Mouse (Mus musculus) midbrain, embryonic 16.5 days (tissue): ENCODE measurements around the gene Smu1. TPM values are rescaled to one million over a fixed set of nuclear protein-coding genes. Genes with fewer than 3 reads are reported as not detected.

Source experiments
- ATAC-seq: fragments of 200-750 bp; cut with Nextera tagmentation; 2 replicates; pipeline ENCODE4 v1.8.0; 2017; ENCODE audit warnings: moderate TSS enrichment
- H3K27ac ChIP-seq: fragments of 300-500 bp; sonication (generic); 2 replicates; pipeline ENCODE4 v1.5.1; 2014; ENCODE audit warnings: mild to moderate bottlenecking, low read length, mixed read lengths
- H3K27me3 ChIP-seq: fragments of 300-500 bp; sonication (generic); 2 replicates; pipeline ENCODE4 v1.6.1; 2014; ENCODE audit warnings: low read depth, low read length, mixed read lengths; ENCODE audit not compliant: control insufficient read depth, insufficient read depth
- H3K36me3 ChIP-seq: fragments of 300-500 bp; sonication (generic); 2 replicates; pipeline ENCODE4 v1.6.1; 2014; ENCODE audit warnings: mild to moderate bottlenecking, low read length, moderate library complexity, mixed read lengths; ENCODE audit not compliant: control insufficient read depth, insufficient read depth
- H3K4me1 ChIP-seq: fragments of 300-500 bp; sonication (generic); 2 replicates; pipeline ENCODE4 v1.6.1; 2014; ENCODE audit warnings: mild to moderate bottlenecking, low read length, mixed read lengths; ENCODE audit not compliant: control insufficient read depth, insufficient read depth
- H3K4me2 ChIP-seq: fragments of 300-500 bp; sonication (generic); 2 replicates; pipeline ENCODE4 v1.6.1; 2014; ENCODE audit warnings: mild to moderate bottlenecking, low read length, mixed read lengths
- H3K4me3 ChIP-seq: fragments of 300-500 bp; sonication (generic); 2 replicates; pipeline ENCODE4 v1.5.1; 2014; ENCODE audit warnings: low read depth, mild to moderate bottlenecking, low read length, moderate library complexity, mixed read lengths
- H3K9ac ChIP-seq: fragments of 300-500 bp; sonication (generic); 2 replicates; pipeline ENCODE4 v1.6.1; 2014; ENCODE audit warnings: low read depth, low read length, mixed read lengths
- H3K9me3 ChIP-seq: fragments of 300-500 bp; sonication (generic); replicated peaks from 2 replicates; pipeline ENCODE4 v1.6.1; 2014; ENCODE audit warnings: mild to moderate bottlenecking, low read length, mixed read lengths; ENCODE audit not compliant: control insufficient read depth, poor library complexity, severe bottlenecking
- WGBS: fragments of 180-500 bp; shearing (Covaris S2); extraction: QIAGEN DNeasy Blood & Tissue Kit; methylation state at CpG from one replicate; pipeline ENCODE4 v1.1.7; 2014; 5-methylcytosine and 5-hydroxymethylcytosine counted together
- polyA plus RNA-seq: library from polyadenylated mRNA; unstranded; fragments of >200 nt; fragmentation: Nextera tagmentation; extraction: Ambion mirVana; gene quantifications from 2 replicates; pipeline ENCODE4 v1.2.1, GENCODE M21; 2015

Smu1 gene
- polyA plus RNA-seq, 1 experiment from 2014 or later: 110 TPM

DNA sequence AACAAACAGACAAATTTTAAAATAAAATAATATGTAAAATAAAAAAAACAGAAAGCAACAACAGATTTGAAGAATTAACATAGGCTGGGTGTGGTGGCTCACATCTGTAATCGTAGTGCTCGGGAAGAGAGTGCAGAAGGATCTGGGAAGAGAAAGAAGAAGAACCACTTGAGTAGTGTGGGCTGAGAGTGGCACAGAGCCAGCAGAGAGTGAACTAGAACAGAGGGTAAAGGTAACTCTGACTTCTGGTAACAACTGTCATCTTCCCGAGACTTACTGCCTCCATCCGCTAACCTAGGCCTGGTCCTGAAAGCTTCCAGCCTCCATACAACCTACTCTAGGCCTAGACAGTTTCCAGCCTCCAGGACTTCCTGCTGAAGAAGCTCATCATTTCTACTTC, 33.5 kb upstream of the Smu1 start:
- Histone ChIP-seq H3K9me3 (no peaks in the 10 kb centered on the region), H3K4me1 (no peaks in the 10 kb centered on the region), H3K4me3 (no peak overlapping the region), H3K36me3 (no peaks in the 10 kb centered on the region), H3K27ac (no peak overlapping the region), H3K4me2 (no peak overlapping the region), H3K9ac (no peak overlapping the region), H3K27me3 (no peaks in the 10 kb centered on the region)
- WGBS: 92% methylated on average over 4 of the region's 4 CpGs
- no peak for ATAC-seq

DNA sequence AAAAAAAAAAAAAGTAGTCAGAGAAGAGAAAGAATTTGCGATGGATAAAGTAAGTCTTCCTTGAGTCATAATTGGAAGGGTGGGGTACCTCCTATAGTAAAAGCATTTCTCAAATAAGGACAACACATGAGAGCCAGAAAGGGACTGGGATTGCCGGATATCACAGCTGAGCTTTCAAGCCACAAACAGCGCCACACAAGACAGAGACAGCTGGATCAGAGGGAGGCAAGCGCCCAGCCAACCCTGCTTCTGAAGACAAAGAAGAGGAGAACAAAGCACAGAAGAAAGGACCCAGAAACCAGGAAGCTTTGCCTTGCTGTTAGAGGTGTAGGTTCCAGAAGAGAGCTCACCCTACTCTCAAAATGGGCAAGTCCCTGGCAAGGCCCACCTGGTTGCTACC, 28.9 kb upstream of the Smu1 start:
- H3K36me3 ChIP-seq: no peaks in the 10 kb centered on the region
- no peaks in the 10 kb centered on the region for H3K9me3 ChIP-seq
- no peaks in the 10 kb centered on the region for H3K27me3 ChIP-seq
- H3K4me3 ChIP-seq: no peak overlapping the region
- no peak overlapping the region for H3K27ac ChIP-seq
- no peaks in the 10 kb centered on the region for H3K4me1 ChIP-seq
- no peak overlapping the region for H3K4me2 ChIP-seq
- WGBS: 58% methylated on average over 4 of the region's 4 CpGs
- H3K9ac ChIP-seq: no peak overlapping the region
- no peak for ATAC-seq

DNA sequence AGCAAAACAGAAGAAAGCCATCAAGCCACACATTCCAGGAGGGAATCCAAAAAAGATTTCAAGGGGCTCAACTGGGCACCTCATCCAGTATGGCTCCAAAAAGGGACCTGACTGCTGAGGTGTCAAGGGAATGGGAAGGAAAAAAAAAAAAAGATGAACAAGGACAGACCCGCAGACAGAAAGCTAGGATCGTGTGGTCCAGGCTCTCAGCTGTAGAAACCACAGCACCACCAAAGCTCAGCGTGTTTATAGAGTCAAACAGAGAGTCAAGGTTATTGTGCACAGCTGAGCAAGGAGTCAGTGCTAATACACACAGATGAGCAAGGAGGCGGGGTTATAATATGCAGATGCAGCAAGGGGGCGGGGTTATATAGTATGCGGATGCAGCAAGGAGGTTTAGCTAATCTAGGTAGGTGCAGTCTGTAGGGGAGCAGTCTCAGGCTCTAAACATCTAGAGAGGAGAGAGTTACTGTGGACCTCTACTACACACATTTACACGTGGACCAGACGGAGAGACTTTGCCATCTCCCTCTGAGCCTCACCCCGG, 28.0 kb upstream of the Smu1 start:
- Histone ChIP-seq H3K4me2 (no peak overlapping the region), H3K4me1 (no peaks in the 10 kb centered on the region), H3K36me3 (no peaks in the 10 kb centered on the region), H3K27ac (no peak overlapping the region), H3K9ac (no peak overlapping the region), H3K4me3 (no peak overlapping the region), H3K9me3 (no peaks in the 10 kb centered on the region), H3K27me3 (no peaks in the 10 kb centered on the region)
- ATAC-seq: no peak
- WGBS: 85% methylated on average over 9 of the region's 9 CpGs

DNA sequence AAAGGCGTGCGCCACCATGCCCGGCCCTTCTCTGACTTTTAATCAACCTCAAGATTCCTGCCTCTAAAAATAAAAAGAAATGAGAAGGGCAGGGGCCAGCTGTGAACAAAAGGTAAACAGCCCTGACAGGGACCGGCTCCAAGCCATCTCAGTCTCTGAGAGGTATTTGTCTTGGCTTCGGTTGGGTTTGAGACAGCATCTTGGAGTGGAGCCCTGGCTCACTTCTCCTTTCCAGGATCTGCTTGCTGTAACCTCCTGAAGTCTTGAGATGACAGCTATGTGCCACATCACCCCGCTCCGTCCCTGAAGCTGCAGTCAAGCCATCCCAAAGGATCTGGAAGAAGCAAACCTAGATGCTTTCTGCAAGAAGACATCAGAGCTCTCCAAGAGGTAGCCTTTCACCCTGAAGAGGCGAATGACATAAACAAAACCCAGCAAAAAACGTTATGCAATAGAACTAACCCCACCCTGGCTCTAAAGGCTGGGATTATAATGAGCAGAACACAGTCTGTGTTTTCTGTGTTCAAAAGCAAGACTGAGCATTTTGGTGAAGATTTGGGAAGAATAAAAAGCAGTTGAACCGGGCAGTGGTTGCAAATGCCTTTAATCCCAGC, 26.9 kb upstream of the Smu1 start:
- H3K9ac ChIP-seq: no peak overlapping the region
- H3K27ac ChIP-seq: no peak overlapping the region
- H3K36me3 ChIP-seq: no peaks in the 10 kb centered on the region
- no peak for ATAC-seq
- no peaks in the 10 kb centered on the region for H3K4me1 ChIP-seq
- no peaks in the 10 kb centered on the region for H3K27me3 ChIP-seq
- no peak overlapping the region for H3K4me3 ChIP-seq
- H3K4me2 ChIP-seq: no peak overlapping the region
- H3K9me3 ChIP-seq: no peaks in the 10 kb centered on the region
- WGBS: 82% methylated on average over 10 of the region's 10 CpGs

DNA sequence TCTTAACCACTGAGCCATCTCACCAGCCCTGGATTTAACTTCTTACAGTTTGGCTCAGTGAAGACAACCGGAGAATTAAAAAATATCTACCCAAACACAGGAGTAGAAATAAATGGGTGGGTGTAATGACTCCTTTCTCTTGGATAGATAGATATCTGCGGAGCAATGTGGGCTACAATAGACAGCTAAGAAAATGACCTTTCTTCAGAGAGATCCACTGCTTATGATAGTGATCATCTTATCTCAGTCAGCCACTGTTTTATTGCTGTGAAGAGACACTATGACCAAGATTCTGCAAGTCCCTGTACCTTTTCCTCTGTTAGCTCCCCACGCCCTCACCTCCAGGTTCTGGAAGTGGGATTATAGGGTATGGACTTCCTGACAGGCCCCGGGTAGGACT, 25.3 kb upstream of the Smu1 start:
- H3K9me3 ChIP-seq: no peaks in the 10 kb centered on the region
- no peak overlapping the region for H3K4me3 ChIP-seq
- H3K4me2 ChIP-seq: no peak overlapping the region
- 97% methylated on average over 4 of the region's 4 CpGs for WGBS
- H3K4me1 ChIP-seq: no peaks in the 10 kb centered on the region
- ATAC-seq: no peak
- H3K27ac ChIP-seq: no peak overlapping the region
- no peaks in the 10 kb centered on the region for H3K27me3 ChIP-seq
- no peaks in the 10 kb centered on the region for H3K36me3 ChIP-seq
- no peak overlapping the region for H3K9ac ChIP-seq

DNA sequence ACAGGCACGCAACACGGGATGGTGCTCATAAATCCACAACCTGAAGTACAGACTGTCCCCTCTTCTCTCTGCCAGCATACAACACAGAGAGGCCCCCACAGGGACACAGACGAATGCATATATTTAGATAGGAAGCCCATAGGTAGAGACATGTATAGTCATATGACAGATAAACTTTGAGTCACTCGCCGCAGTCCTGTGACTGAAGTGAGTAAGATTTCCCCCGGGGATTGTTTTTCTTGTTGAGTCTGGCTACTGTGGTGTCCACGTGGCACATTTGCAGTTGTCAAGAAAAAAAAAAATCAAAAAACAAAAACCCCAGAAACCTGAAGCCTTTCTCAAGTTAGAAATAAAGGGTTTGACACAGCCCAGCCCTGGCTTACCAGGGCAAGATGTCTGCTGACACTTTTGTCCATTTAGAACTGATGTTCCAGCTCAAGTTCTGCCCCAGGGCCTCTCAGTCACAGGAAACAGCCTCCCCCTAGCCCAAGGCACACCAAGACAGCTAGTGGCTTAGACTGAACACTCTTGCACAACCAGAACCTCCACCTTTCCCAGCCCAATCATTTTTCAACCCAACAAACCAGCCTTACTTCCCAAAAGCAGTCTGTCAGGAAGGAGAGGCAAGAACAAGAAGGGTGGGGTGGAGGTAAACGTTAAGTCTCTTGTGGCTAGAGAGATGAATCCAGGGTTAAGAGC, 24.2 kb upstream of the Smu1 start:
- Histone ChIP-seq H3K4me1 (no peaks in the 10 kb centered on the region), H3K36me3 (no peaks in the 10 kb centered on the region), H3K27ac (no peak overlapping the region), H3K4me3 (no peak overlapping the region), H3K4me2 (no peak overlapping the region), H3K9me3 (no peaks in the 10 kb centered on the region), H3K9ac (no peak overlapping the region), H3K27me3 (no peaks in the 10 kb centered on the region)
- WGBS: 78% methylated on average over 8 of the region's 8 CpGs
- no peak for ATAC-seq

DNA sequence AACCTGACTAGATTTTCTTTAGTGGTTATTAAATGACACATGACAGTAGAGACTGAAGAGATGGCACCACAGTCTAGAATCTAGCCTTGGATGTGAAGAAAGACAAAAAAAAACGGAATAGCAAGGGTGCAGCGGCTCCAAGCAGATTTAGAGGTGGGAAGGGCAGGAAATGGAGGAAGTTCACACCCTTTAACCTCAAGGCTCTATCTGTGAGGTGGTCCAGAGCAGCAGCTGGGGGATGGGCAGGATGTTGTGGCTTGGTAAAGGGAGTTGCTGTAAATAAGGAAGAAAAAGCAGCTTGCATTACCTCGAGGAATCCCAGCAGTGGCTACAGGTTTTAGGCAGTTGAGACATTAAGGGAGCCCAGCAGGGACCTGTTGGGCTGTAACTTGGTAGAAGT, 23.4 kb upstream of the Smu1 start:
- Histone ChIP-seq H3K36me3 (no peaks in the 10 kb centered on the region), H3K4me2 (no peak overlapping the region), H3K4me1 (no peaks in the 10 kb centered on the region), H3K9ac (no peak overlapping the region), H3K27ac (no peak overlapping the region), H3K9me3 (no peaks in the 10 kb centered on the region), H3K4me3 (no peak overlapping the region), H3K27me3 (no peaks in the 10 kb centered on the region)
- 45% methylated on average over 3 of the region's 3 CpGs for WGBS
- no peak for ATAC-seq

DNA sequence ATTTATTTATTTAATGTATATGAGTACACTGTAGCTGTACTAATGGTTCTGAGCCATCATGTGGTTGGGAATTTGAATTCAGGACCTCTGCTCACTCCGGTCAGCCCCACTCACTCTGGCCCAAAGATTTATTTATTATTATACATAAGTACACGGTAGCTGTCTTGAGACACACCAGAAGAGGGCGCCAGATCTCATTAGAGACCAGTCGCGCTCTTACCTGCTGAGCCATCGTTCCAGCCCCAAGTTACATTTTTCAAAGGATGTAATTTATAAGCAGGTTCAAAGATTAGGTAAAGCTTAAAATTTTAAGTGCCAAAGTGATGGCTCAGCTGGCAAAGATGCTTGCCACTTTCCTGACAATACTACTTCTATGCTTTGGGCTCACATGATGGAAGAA, 20.9 kb upstream of the Smu1 start:
- Histone ChIP-seq H3K27me3 (no peaks in the 10 kb centered on the region), H3K9me3 (no peaks in the 10 kb centered on the region), H3K4me1 (peaks cover 3% of the 10 kb centered on the region; the same call in 1 of the 2 replicates), H3K9ac (no peak overlapping the region), H3K4me3 (no peak overlapping the region), H3K27ac (no peak overlapping the region), H3K4me2 (no peak overlapping the region), H3K36me3 (no peaks in the 10 kb centered on the region)
- ATAC-seq: no peak
- 83% methylated on average over 6 of the region's 6 CpGs for WGBS

DNA sequence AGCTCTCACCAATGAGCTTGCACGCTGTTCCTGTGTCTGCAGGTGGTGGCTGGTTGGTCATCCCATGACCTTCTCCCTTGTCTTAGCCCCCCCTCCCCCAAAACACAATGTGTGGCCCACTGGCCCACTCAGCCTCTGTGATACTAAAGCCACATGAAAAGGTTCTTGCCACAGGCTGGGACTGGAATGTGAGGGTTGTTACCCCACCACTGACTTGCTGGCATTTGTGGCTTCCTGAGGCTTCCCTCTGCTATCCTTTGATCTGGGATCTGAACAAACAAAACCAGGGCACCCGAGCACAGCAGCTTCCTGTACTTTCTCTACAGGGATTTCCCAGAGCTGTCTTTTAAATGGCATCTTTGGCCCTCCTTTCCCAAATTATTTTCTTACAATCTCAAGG, 19.4 kb upstream of the Smu1 start:
- no peak overlapping the region for H3K9ac ChIP-seq
- no peaks in the 10 kb centered on the region for H3K9me3 ChIP-seq
- no peak overlapping the region for H3K4me2 ChIP-seq
- no peak overlapping the region for H3K4me3 ChIP-seq
- ATAC-seq: no peak
- 15% methylated on average over 2 of the region's 2 CpGs for WGBS
- H3K27ac ChIP-seq: no peak overlapping the region
- no peaks in the 10 kb centered on the region for H3K36me3 ChIP-seq
- H3K4me1 ChIP-seq: peaks cover 5% of the 10 kb centered on the region
- H3K27me3 ChIP-seq: no peaks in the 10 kb centered on the region
